Mouse (Mus musculus): ENCODE results near the gene Itpr3.
A peak's percentile ranks its signal among the peaks of the same experiment; 100 is the strongest.

Gene Itpr3

GRCm38 (mm10) chr17:27119540-27119895, 62.4 kb downstream of the Itpr3 start:
- no peak for DNase-seq (ENCODE audit: low read depth, low spot score)

GRCm38 (mm10) chr17:27119954-27120353, 62.9 kb downstream of the Itpr3 start:
- DNase-seq (ENCODE audit: low read depth, low spot score), result no peak

- DNase-seq (ENCODE audit: low read depth, low spot score), result peak; percentile 27
Observed at GRCm38 (mm10) chr17:27120561-27121024, 63.5 kb downstream of the Itpr3 start.

- no peak for DNase-seq (ENCODE audit: low read depth, low spot score)
Observed at GRCm38 (mm10) chr17:27121266-27121665, 64.2 kb downstream of the Itpr3 start.

GRCm38 (mm10) chr17:27121781-27122180, 64.7 kb downstream of the Itpr3 start:
- no peak for DNase-seq (ENCODE audit: low read depth, low spot score)

GRCm38 (mm10) chr17:27122701-27123100, 65.6 kb downstream of the Itpr3 start:
- no peak for DNase-seq (ENCODE audit: low read depth, low spot score)

GRCm38 (mm10) chr17:27123103-27123502, 66.0 kb downstream of the Itpr3 start:
- no peak for DNase-seq (ENCODE audit: low read depth, low spot score)

GRCm38 (mm10) chr17:27123813-27124375, 66.8 kb downstream of the Itpr3 start:
- DNase-seq (ENCODE audit: low read depth, low spot score), result no peak

- peak; percentile 71 for DNase-seq (ENCODE audit: low read depth, low spot score)
Observed at GRCm38 (mm10) chr17:27125185-27125584, 68.1 kb downstream of the Itpr3 start.

- DNase-seq (ENCODE audit: low read depth, low spot score), result no peak
Observed at GRCm38 (mm10) chr17:27125669-27126202, 68.6 kb downstream of the Itpr3 start.

- no peak for DNase-seq (ENCODE audit: low read depth, low spot score)
Observed at GRCm38 (mm10) chr17:27126974-27127373, 69.9 kb downstream of the Itpr3 start.

GRCm38 (mm10) chr17:27128189-27128588, 71.1 kb downstream of the Itpr3 start:
- DNase-seq (ENCODE audit: low read depth, low spot score), result no peak

GRCm38 (mm10) chr17:27129291-27129690, 72.2 kb downstream of the Itpr3 start:
- no peak for DNase-seq (ENCODE audit: low read depth, low spot score)

GRCm38 (mm10) chr17:27129819-27130218, 72.7 kb downstream of the Itpr3 start:
- no peak for DNase-seq (ENCODE audit: low read depth, low spot score)

- peak; percentile 16 for DNase-seq (ENCODE audit: low read depth, low spot score)
Observed at GRCm38 (mm10) chr17:27130246-27130645, 73.1 kb downstream of the Itpr3 start.

- DNase-seq (ENCODE audit: low read depth, low spot score), result no peak
Observed at GRCm38 (mm10) chr17:27131240-27131665, 74.1 kb downstream of the Itpr3 start.

GRCm38 (mm10) chr17:27132238-27132637, 75.1 kb downstream of the Itpr3 start:
- no peak for DNase-seq (ENCODE audit: low read depth, low spot score)

GRCm38 (mm10) chr17:27133551-27134141, 76.5 kb downstream of the Itpr3 start, which contains the start of gene Uqcc2:
Uqcc2 (minus strand) TSS chr17:27133916.
- peak; percentile 99 for DNase-seq (ENCODE audit: low read depth, low spot score)

GRCm38 (mm10) chr17:27134187-27134586, 77.1 kb downstream of the Itpr3 start:
- no peak for DNase-seq (ENCODE audit: low read depth, low spot score)

GRCm38 (mm10) chr17:27134715-27135114, 77.6 kb downstream of the Itpr3 start:
- DNase-seq (ENCODE audit: low read depth, low spot score), result no peak

- no peak for DNase-seq (ENCODE audit: low read depth, low spot score)
Observed at GRCm38 (mm10) chr17:27138396-27138795, 81.3 kb downstream of the Itpr3 start.

- no peak for DNase-seq (ENCODE audit: low read depth, low spot score)
Observed at GRCm38 (mm10) chr17:27139304-27139703, 82.2 kb downstream of the Itpr3 start.

- no peak for DNase-seq (ENCODE audit: low read depth, low spot score)
Observed at GRCm38 (mm10) chr17:27140262-27140661, 83.2 kb downstream of the Itpr3 start.
